Mouse (Mus musculus): ENCODE results near the gene Ppp2r5e.
"Not testable (repeated sequence)": the region's sequence is repeated elsewhere in the genome, so short reads cannot be mapped to it uniquely, and the experiment has no call there.

Gene Ppp2r5e

DNA sequence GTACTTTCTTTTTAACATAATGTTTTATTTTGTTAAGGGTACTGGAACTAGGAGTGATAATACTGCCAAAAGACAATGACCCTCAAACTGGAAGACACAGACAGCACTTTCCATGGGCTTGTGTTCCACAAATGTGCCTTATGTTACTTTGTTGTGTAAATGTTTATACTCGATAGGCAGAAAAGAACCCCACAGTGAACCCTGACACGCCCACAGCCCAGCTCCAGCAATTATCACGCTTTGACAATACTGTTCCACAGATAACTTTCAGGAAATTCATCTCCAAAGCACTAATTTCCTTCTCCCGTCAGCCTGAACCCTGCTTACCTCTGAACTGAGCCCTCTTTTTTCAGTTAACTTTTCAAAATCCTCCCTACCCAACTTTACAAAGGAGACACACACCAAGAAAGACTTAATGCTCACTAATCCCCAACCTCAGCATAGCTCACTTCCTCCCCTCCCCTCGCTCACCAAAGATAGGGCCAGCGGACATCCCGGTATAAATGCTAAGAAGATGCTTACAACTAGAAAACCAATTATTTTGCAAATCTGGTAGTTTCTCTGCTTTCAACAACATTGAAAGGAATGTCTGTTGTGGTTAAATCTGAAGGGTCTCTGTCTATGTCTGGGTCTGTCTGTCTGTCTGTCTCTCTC lies 58.9 kb downstream of the Ppp2r5e start:
- no peak for DNase-seq (ENCODE audit: low spot score in 2 of 2)

- no peak for DNase-seq (ENCODE audit: low spot score in 2 of 2)
These were observed 59.5 kb downstream of the Ppp2r5e start for GRCm38 (mm10) chr12:75536566-75536965.

DNA sequence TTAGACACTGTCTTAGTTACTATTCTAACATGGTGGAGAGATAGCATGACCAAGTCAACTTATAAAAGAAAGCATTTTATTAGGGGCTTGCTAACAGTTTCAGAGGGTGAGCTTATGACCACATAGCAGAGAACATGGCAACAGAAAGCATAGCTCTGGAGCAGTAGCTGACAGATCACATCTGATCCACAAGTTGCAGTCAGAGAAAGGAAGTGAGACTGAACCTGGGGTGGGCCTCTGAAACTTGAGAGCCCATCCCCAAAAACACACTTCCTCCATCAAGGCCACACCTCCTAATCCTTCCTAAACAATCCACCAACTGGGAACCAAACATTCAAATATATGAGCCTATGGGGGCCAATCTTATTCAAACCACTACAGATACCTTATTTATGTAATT lies 62.9 kb downstream of the Ppp2r5e start:
- no peak for DNase-seq (ENCODE audit: low spot score in 2 of 2)

- DNase-seq (ENCODE audit: low spot score in 2 of 2), result no peak
These were observed 64.2 kb downstream of the Ppp2r5e start for GRCm38 (mm10) chr12:75531895-75532294.

GRCm38 (mm10) chr12:75528857-75529808 lies 66.9 kb downstream of the Ppp2r5e start:
- DNase-seq (ENCODE audit: low spot score in 2 of 2), result no peak

DNA sequence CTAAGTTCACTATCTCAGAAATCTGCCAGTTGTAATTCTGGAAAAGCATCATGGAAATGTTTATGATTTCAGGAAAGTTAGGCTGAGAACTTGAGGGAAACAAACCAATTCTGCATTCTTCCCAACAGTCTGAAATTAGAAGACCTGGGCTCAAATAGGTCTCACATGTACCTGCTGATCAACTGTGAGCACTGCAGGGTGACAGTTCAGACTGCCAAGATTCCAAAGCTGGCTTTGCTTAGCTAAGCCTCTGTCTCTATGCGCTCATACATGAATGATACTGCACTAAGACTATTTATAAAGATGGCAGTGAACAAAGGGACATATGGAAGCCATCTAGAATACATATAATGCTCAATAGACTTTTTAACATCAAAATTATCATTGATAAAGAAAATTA lies 67.7 kb downstream of the Ppp2r5e start:
- DNase-seq (ENCODE audit: low spot score in 2 of 2), result no peak

- no peak for DNase-seq (ENCODE audit: low spot score in 2 of 2)
These were observed 71.8 kb downstream of the Ppp2r5e start for GRCm38 (mm10) chr12:75524199-75524598.

- DNase-seq (ENCODE audit: low spot score in 2 of 2), result no peak
These were observed 73.1 kb downstream of the Ppp2r5e start for GRCm38 (mm10) chr12:75522931-75523330.

DNA sequence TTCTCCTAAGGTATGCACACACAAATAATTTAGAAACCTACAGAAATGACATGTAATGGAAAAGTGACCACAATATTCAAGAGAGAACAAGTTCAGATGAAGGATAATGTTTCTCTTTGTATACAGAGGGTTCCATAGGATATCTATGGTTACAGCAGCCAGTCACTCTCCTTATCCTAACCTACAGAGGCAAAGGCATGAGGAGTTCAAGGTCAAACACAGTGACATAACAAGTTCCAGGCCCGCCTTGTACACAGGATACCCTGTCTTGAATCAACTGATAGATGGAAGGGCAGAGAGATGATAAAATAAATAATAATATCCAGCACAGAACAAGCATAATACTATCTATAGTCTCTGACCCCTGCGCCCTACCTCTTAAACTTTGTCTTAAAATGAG lies 73.7 kb downstream of the Ppp2r5e start:
- no peak for DNase-seq (ENCODE audit: low spot score in 2 of 2)

- no peak for DNase-seq (ENCODE audit: low spot score in 2 of 2)
These were observed 75.7 kb downstream of the Ppp2r5e start for GRCm38 (mm10) chr12:75520395-75520794.

DNA sequence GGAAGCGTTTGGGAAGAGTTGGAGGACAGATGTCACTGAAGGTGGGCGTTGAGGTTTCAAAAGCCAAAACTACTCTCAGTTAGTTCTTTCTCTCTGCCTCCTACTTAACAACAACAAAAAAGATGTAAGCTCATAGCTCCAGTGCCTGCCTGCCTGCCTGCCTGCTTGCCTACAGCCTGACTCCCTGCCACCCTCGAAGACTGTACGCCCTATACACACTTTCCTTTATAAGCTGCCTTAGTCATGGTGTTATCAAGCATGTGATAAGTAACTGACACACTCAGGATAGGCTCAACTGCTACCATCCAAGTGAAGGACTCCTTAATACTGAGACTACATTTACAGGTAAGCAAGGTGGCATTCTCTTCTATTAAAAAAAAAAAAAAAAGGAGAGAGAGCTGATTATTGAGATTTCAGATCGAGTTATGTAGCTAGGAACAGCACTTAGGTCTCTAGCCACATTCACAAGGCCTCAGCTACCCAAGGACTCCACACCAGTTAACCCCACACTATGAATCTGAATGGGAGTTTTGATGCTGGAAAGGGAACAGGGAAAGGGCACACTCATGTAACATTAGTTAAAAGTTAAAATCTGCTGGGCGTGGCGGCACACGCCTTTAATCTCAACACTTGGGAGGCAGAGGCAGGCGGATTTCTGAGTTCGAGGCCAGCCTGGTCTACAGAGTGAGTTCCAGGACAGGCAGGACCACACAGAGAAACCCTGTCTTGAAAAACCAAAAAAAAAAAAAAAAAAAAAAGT lies 76.7 kb downstream of the Ppp2r5e start:
- no peak for DNase-seq (ENCODE audit: low spot score in 2 of 2)

DNA sequence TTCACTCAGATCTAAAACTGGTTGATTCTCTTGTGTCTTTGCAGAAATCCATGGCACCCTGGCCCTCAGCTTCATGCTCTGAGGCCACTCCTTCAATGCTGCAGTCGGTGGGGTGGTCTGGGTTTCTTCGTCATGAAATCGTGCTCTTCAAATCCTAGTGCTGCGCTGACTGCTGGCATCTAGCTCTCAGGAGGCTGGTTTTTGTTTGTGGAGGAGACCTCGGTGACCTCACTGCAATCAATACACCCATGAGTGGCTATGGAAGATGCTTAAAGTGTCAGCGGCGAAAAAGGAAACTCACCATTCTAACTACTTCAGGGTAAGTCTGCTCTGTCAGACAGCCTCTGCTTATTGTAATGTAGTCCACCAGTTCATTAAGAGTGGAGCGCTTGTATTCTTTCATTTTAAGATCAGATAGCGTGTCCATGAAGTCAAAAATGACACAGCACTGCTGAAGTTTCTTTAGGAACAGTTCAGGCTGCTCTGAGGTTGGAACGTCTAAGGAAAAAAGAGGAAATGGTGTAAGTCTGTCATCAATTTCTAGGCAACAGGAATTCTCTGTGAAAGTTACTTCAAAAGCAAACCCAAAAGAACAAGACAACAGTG lies 80.6 kb downstream of the Ppp2r5e start:
- DNase-seq (ENCODE audit: low spot score in 2 of 2), result no peak

GRCm38 (mm10) chr12:75511520-75511919 lies 84.5 kb downstream of the Ppp2r5e start:
- DNase-seq (ENCODE audit: low spot score in 2 of 2), result no peak

DNA sequence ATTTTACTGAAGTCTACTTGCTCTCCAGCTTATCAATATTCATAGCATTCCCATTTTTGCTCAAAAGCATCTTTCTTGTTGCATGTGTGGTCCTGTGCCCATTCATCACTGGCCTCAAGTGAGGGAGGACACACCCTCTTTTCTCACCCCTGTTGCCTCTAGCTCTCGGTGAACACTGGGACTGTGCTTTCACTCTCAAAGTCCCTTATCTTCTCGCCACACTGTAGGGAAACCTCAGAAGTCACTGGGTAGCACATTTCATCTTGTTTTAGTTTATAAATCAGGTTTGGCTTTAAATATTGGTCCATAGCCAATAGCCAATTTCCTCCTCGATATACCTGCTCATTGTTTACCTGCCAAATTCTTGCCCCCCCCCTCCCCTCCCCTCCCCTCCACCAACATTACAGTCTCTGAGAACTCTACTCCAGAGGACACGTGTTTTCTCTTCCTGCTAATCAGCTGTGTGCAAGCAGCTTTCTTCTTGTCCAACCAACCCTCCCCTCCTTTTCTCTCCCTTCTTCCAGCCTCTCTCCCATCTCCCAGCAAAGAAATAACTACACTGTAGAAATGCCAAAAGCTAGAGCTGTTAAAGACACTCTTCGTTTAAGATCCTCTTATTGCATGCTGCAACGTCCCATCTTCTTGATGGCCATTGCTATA lies 90.9 kb downstream of the Ppp2r5e start:
- DNase-seq (ENCODE audit: low spot score in 2 of 2), result no peak

DNA sequence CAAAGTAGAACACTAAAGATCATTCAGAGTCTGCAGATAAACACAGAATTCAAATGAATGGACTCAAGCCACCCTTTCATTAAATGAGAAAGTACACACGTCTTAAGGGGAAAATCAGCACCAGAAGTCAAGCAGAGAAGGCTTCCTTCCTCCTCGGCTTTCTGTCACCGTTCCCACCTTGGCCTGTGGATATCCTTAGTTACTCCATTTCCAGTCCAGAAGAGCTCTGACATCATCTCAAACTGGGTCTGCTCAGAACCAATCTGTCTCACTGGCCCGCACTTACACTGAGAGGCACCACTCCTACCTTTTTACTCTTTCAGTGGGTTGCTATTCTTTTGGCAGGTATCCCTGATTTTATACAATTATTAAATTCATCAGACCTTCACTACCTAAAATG lies 93.4 kb downstream of the Ppp2r5e start:
- no peak for DNase-seq (ENCODE audit: low spot score in 2 of 2)

DNA sequence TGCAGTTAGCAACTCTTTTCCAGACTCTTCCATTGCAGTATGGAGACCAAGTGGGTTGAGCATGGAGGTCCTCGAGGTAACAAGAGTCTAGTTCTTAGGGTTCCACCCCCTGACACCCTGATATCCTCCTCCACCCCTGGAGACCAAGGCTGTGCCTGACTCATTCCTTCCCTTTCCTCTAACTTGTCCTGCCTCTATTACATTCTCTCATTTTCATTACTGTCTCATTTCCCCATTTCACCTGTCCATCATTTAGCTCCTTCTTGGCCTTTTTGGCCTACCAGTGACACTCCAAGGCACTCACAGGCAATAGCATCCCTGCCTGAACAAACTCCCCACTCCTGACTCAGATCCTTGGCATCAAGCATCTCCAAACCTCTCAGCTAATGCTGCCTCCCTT lies 98.3 kb downstream of the Ppp2r5e start:
- DNase-seq (ENCODE audit: low spot score in 2 of 2), result no peak

GRCm38 (mm10) chr12:75495636-75496035 lies 100.4 kb downstream of the Ppp2r5e start:
- DNase-seq (ENCODE audit: low spot score in 2 of 2), result no peak

DNA sequence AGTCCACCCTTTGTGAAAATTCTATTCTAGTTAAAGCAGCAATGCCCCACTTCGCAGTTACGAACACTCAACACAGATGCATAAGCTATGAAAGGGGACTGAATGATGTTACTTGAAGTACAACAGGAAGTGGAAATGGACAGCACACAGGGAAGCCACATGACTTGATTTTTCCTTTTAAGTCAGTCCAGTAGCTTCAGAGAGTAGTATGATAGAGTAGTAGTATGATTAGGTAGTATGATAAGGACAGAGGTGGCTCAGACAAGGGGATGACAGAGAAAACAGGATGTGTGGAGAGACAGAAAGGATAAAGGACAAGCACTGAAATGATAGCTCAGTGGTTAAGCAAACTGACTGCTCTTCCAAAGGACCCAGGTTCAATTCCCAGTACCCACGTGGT lies 101.4 kb downstream of the Ppp2r5e start:
- no peak for DNase-seq (ENCODE audit: low spot score in 2 of 2)

DNA sequence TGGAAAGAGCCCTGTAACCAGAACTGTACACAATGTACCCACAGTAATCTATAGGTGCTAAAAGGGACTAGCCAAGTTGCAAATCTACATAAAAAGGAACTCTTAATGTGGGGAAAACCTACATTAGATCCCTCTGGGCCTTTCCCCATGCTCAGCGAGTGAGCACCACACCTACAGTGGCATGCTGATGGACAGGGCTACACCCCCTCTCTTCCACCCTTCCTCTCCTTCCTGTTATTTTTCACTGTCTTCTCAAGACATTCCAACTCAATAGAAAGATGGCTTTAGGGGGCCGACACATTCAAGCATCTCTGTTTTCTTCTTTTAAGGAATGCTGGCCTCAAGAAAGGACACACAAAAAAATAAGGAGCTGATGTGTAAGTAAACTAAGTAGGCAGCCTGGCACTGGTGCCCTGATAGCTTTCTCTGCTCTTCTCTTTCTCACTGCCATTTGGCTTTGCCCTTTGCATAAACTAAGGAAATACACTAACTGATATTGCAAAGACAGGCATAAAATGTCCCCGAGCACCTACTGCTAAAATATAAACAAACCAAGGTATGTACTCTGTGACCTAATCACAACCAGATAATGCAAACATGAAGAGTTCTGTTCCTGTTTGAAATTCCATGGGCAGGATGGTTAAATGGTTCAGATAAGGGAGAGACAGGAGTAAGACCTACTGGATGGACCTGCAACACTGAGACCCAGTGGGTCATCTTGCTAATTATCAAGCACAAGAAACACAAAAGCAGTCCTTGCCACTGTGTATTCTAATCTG lies 103.3 kb downstream of the Ppp2r5e start:
- no peak for DNase-seq (ENCODE audit: low spot score in 2 of 2)

DNA sequence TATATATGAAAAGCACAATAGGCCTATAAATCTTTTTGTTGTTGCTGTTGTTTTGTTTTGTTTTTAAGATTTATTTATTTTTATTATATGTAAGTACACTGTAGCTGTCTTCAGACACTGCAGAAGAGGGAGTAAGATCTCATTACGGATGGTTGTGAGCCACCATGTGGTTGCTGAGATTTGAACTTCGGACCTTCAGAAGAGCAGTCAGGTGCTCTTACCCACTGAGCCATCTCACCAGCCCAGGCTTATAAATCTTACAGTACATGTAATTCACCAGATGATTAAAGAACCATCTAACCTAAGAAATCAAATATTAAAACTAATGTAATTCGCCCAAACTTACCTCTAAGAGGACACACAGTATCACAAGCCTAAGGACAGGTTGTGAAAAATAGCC lies 103.9 kb downstream of the Ppp2r5e start:
- DNase-seq (ENCODE audit: low spot score in 2 of 2), result not testable (repeated sequence)

DNA sequence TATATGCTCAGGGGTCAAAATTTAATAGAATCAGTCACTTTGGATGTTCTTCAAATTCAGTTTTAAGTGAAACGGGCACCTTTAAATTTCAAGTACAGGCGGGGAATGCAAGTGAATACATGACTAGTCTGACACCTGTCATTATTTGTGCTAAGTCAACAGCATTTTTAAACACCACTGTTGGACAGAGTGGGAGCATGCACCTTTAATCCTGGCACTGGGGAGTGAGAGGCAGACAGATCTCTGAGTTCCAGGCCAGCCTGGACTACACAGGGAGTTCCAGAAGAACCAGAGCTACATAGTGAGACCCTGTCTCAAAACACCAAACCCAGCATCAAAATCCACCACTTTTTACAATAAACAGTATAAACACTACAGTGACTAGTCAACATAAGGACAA lies 108.5 kb downstream of the Ppp2r5e start:
- DNase-seq (ENCODE audit: low spot score in 2 of 2), result no peak
